Mouse (Mus musculus): ENCODE measurements around the gene Dlk2.

The Dlk2 gene

DNA sequence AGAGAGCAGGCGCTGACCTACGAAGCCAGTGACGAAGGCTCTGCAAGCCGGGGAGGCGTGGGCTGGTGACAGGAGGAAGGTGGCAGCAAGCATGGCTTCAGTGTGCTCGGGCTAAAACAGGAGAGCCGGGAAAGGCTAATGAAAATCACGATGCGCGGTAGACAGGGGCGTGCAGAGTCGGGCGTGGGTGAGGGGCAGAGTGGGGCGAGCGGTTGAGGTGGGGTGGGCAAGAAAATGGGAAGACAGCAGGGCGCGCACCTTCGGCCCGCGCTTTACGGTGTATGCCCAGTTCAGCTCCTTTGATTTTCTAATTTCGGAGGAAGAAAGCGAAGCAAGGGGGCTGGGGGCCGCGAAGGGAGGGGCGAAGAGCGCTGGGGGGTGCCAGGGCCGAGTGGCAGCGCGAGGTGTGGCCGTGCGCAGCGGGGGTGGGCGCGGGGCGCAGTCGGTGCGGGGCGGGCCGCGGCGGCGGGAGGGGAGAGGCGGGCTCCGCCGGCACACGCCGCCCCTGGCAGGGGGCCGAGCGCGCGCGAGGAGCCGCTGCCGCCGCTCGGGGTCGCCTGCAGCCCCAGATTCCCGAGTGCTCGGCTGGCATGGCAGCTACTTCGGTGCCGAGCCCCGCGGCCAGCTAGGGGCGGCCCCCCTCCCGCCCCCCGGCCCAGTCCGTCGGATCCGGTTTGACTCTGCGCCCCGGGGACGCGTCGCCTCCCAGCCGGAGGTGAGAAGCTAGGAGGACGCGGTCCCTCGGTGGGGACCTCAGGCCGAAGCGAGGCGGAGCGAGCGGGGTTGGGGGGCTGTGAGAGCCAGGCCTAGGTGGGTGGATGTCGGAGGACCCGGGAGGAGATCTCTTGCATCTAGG, at the start of gene Dlk2:
TSS of gene Dlk2 (plus strand) at position 58 of the 856 bp plus-strand sequence.
- no peak for DNase-seq (ENCODE audit: low spot score)

DNA sequence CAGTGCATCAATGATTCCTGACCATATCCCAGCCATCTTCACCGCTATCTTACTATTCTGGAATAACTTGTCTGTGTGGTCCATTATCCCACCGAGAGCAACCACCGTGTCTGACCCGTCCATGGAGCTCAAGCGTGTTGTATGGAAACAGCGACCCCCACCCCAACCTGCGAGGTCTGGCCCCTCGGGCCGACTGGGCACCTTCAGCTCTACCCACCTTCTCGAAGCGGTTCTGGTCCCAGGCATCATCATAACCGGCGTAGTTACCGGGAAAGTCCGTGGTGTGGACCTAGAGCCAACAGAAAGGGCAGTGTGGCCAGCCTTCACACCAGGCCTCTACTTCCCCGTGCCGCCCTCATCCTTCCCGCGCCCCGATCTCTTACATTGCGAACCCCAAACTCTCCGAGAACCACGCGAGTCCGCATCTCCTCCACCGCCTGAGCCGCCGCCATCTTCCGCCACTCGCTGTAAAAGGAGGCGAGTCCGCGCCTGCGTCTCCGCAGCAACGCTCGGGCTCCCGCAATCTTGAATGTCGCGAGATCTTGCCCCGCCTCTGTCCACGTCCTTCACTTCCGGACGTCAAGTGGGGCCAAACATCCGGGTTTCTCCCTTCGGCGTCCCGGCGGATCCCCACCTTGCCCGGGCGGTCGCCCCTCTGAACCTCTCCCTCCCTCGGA, 49.6 kb upstream of the Dlk2 start, which contains the start of the genes Polr1c and Yipf3:
TSS of gene Polr1c (minus strand) at position 543 of the 677 bp plus-strand sequence.
TSS of gene Yipf3 (plus strand) at position 569 of the 677 bp plus-strand sequence.
- DNase-seq (ENCODE audit: low spot score), result peak; percentile 97

DNA sequence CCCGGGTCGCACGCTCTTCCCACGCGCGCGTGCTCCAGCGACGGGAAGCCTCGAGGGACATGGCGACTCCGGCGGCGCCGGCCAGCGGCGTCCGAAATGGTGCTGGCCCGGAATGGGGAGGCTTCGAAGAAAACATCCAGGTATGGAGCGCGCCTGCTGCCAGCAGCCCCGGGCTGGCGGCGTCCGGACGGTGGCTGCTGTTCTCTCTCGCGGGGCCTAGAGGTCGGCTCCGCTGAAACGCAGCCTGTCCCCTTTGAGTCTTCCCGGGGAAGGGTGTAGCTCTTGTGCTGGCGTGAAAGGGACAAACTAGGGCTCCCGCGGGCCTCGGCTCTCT, 49.1 kb upstream of the Dlk2 start:
- DNase-seq (ENCODE audit: low spot score), result no peak

DNA sequence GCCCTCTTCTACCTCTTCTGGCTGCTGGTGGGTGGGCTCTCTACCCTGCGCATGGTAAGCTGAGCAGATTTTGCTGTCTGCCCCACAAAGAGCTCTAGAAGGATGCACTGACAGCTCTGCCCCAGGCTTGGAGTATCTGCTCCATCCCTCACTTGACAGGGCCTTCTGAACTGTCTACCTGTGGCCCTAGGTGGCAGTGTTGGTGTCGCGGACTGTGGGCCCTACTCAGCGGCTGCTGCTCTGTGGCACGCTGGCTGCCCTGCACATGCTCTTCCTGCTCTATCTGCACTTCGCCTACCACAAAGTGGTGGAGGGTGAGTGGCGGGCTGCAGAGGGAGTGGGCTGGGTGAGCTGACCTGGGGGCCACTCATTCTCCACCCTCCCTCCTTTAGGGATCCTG, 46.0 kb upstream of the Dlk2 start:
- DNase-seq (ENCODE audit: low spot score), result no peak

DNA sequence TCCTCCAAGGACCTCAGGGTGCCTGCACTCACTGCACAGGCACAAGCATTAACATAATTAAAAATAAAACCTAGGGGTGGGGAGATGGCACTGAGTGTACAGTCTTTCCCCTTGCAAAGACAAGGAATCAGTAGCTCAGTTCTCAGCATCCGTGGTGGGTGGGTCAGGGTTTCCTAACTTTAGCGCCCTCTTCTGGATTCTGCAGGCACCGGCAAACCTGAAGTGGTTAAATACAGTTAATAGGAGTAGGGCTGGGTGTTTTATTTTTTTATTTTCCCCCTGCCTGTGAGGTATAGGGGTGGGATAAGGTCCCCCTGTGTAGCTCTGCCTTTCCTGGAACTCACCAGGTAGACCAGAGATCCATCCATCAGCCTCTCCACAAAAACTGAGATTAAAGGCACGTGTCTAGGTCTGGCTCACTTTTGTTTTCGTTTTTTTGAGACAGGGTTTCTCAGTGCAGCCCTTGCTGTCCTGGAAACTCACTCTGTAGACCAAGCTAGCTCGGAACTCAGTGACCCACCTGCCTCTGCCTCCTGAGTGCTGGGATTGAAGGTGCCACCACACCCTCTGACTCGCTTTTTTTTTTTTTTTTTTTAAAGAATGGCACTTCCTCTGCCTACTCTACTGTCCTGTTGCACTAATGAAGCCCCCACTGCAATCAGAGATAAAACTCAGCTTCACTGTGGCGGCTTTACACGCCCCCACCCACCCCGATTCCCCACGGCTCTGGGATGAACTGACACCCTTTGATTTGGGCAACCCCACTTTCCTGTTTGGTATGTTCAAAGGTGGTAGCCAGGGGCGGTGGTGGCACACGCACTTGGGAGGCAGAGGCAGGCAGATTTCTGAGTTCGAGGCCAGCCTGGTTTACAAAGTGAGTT, 44.4 kb upstream of the Dlk2 start:
- no peak for DNase-seq (ENCODE audit: low spot score)

DNA sequence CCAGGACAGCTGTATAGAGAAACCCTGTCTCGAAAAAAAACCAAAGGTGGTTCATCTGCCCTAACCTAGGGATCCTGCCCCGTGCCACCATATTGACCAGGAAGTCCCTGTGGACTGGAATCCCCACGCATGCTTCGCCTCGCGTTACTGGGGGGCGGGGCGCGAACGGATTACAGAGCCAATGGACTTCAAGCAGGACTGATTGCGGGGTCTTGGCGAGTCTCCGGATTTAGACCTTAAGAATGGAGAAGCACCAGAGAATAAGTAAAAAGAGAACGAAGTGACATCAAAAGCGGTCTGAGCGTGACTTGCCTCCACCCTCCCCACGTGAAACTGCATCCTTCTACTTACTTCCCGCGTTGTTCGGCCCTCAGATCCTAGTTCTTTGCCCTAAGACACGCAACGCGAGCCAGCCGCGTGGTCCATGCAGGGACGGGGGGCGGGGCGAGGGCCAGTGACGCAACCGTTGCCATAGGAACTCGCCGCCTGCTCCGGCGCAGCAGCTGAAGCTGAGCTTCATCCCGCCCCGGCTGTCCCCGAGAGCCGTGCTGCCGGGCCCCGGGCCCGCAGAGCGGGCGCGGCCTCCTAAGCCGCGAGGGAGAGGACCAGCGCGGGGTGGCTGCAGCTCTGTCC, 43.7 kb upstream of the Dlk2 start, which contains the start of gene Lrrc73:
TSS of gene Lrrc73 (plus strand) at position 80 of the 633 bp plus-strand sequence.
- peak; percentile 88 for DNase-seq (ENCODE audit: low spot score)

DNA sequence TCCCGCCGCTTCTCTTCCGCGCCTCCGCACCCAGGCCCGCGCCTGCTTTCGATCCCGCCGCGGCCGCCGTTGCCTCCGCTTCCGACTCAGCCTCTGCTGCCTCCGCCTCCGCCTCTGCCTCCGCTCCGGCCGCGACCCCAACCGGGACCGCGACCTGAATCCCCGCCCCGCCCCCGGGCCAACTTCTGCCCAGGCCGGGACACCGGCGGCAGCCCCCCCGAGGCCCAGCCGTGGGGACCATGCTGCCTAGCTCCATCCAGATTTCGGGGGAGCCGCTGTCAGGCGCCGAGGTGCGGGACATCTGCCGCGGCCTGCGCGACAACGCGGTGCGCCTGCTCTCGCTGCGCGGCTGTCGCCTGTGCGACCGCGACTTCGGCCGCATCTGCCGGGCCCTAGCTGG, 43.1 kb upstream of the Dlk2 start:
- DNase-seq (ENCODE audit: low spot score), result no peak

DNA sequence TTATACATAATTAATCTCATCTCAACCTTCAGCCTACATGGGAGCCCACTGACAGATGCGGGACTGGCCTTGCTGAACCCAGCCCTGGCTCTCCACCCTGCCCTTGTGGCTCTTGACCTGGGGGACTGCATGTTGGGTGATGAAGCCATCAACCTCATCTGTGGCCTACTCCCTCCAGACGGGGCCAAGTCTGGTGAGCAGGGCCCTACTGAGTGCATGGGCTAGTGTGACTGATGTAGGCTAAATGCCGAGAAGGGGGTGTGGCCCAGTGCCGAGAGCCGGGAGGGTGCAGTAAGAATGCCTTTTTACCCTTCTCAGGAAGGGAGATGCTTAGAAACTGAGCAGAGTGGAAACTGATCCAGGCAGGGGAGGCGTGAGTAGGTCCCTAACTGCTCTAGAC, 42.1 kb upstream of the Dlk2 start:
- no peak for DNase-seq (ENCODE audit: low spot score)

DNA sequence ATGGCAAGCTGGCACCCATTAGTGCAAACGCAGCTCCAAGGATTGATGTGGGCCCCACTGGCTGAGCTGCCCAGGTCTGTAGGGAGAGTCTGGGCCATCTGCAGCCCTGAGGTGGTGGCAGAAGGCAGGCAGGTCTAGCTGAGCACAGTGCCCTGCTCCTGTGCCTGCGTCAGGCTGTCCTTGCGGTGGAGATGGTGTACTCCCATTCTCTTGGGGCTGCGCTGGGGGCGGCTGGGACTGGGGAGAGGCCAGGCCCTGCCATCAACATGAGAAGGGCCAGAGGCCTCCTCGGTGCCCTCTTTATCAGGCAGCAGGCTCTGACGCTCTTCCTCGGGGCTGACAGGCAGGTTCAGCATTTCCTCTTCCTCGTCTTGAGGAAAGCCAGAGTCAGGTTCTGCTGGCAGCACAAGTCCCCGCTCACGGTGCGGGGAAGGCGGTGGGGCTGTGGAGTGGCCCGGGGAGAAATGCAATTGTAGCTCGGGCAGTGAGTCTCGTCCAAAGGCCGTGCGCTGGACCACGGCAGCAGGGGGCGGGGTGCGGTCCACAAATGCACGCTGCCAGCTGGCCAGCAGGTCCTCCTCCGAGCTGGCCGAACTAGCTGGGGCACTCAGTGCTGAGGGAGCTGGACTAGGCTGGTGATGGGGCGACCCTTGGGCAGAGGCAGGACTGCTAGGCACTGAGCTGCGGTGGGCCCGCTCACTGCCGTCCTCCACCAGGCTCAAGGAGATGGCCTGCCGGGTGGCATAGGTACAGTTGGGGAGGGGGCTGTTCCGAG, 38.8 kb upstream of the Dlk2 start:
- no peak for DNase-seq (ENCODE audit: low spot score)

DNA sequence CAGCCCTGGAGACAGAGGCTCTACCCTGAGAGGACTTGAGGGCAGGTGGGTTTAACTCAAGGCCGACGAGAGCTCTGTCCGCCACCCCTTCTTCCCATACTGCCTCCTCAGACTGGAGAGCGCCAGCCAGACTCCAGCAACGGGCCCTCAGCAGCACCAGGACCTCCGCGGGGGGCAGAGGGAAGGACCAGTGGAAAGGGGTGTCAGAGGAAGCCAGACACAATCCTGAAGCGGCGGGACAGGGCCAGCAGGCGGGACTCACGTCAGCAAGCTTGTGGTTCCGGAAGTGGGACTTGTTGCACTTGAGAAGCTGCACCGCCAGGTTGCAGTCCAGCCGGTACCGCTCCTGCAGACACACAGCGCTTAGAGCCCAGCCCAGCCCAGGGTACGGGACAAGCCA, 37.5 kb upstream of the Dlk2 start:
- DNase-seq (ENCODE audit: low spot score), result no peak

DNA sequence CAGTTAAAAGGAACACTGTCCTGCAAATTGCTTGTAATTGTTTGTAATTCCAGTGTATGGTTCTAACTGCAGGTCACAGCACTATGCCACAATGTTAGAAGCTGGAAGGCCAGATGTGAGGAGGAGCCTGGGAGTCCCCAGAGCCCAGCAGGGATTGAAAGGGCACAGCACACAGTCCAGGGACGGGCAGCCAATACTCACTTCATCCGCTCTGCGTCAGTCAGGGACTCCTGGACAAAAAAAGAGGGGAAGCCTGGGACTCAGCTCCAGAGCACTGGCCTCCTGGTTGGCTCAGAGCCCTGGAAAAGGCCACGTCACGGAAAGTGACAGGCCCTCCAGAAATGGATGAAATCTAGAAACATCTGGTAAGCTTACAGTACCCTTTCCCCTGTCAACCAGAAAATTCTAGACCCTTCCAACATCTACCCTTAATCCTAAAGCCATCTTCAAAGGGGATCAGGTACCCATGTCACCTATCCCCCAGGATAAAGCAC, 35.0 kb upstream of the Dlk2 start:
- DNase-seq (ENCODE audit: low spot score), result no peak

DNA sequence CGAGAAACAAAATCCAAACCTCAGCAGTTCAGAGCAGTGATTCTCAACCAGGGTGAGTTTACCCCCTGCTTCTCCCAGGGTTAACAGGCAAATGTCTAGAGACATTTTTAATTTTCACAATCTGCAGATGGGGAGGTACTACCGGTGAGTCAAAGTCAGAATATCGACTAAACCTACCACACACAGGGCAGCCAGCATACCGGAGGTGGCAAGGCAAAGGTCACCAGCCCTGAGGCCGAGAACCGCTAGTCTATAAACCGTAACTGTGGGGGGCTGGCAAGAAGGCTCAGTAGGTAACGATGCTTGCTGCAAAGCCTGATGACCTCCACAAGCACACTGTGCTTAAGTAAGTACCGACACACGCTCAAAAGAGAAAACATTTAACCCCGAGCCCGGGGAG, 31.7 kb upstream of the Dlk2 start:
- no peak for DNase-seq (ENCODE audit: low spot score)

DNA sequence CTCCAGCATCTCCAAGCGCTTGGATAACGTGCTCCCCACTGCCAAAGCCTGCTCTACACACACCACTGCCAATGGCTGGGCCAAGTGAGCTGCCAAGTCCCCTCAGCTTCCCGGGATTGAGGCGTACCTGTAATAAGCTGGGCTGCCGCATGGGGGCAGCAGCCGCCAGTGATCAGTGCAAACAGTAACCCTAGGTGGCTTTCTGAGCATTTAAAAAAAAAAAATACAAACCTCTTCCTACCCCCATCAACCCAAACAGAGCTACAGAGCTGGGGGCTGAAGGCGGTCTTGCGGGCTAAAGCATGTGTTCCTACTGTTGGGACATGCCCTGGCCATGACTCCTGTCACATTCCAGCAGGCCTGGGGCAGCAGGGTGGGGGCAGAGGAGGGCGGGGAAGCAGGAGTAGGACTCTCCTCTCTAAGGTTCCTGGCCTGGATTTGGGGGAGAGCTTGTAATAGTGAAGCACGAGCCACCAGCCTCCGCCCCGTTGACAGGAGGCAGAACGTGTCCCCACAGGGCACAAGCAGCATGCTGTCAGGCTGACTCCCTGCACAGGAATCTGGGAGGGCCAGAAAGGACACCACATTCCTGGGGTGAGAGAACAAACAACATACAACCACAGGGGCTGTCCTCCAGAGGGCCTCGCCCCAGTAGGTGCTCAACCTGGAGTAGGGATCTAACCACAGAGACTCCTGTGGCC, 31.2 kb upstream of the Dlk2 start:
- peak; percentile 76 for DNase-seq (ENCODE audit: low spot score)

DNA sequence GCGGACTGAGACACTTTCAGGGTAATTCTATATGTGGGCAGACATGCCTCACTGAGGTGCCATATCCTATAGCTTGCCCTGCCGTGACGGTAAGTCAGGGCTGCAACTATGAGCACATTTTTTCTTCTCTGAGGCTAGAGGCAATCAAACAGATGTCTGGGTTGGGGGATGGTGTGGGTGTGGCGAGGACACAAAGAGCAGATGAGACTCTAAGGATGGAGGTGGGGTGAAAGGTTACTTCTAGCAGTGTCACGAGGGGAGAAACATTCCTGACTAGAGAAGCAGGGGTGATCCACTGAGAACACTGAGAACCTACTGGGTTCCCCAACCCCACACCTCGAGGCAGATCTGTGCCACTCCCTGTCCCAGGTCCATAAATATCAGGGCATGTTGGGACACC, 30.2 kb upstream of the Dlk2 start:
- no peak for DNase-seq (ENCODE audit: low spot score)

DNA sequence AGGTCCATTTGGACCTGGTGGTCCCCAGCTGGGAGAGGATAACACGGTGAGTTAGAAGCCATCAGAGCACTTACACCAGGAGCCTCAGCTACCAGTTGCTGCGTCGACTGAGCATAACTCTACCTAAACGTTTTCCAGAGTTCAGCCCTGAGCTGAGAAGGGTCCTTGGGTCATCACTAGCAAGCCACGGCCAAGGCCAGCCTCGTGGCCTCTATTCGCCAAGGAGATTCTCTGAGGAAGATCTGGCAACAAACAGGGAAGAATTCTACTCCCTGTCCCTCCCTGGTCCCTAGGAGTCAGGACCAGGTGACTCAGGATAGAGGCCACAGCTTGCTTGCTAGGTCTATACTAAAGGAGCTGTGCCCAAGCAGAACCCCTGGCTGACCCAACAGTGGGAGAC, 29.7 kb upstream of the Dlk2 start:
- no peak for DNase-seq (ENCODE audit: low spot score)

DNA sequence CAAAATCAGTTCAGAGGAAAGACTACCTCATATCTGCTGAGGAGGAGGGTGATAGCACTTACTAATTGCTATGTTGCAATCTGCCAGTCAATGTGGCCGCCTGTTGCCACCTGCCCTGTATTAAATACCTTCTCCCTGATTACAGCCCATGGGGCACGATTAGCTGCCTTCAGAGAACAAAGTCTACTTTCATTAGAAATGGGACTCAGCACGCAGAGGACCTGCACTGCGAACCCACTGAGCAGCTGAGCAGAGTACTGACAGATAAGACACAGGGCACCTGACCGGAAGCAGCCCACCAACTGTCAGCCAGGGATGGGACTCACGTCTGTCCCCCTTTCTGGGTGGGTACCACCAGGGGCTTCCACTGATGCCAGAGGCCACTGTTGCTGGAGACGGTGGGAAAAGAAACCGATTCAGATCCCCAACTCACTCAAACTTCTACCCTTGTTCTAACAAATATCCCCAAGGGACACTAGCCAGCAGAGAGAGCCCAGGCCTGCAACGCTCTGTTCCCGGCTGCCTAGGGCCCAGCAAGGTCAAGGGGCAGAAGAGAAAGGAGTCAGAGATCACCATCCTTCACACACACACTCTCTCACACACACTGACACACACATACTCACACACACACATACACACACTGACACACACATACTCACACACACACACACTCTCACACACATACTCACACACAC, 29.0 kb upstream of the Dlk2 start:
- no peak for DNase-seq (ENCODE audit: low spot score)

DNA sequence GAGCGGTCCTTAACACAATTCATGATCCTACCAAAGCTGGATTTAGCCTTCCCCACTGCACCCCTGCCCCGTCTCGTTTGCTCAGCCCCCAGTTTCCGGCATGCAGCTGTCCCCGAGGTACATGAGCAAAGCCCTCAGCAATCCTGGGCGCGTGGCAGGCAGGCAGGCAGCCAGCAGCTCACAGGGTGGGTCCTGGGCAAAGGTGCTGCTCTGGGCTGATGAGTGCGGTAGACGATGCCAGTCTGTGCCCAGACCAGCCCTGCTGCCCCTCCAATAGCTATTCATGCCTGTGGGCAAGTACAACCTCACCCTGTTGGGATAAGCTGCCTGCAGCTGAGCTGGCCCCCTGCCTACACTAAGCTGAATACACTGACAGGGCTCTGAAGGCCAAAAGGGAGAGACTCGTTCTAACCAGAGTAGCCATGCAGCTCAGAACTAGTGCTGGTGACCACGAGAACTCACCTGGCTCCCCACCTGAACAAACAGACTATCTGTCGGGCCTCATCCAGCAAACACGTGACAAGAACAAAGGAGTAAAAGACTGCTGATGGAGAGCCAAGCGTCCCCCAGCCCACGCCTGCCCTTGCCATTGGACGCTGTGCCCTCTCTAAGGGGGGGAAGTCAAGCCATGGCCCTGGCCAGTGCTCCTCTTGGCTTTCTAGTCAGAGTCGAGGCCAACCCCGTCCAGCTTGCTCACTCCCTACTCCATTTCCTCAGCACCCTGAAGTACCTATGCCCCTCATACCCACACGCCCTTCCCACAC, 27.3 kb upstream of the Dlk2 start:
- no peak for DNase-seq (ENCODE audit: low spot score)

DNA sequence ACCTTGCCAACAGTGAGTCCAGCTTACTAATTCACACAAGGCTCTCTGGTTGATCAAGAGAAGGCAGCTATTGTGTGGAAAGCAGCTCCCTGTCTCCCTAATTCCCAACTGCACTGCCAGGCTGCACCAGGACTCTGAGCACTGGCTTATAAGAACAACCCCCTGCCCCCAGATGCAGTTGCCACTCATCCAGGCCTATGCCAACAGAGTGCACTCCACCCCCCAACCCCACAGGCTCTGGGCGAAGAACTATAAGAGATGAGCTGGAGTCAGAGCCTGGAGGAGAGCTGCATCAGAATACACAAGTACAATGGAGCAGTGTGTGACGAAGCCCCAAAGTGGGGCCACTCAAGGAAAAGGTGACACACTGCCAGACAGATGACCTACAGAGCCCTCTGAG, 25.2 kb upstream of the Dlk2 start:
- no peak for DNase-seq (ENCODE audit: low spot score)

DNA sequence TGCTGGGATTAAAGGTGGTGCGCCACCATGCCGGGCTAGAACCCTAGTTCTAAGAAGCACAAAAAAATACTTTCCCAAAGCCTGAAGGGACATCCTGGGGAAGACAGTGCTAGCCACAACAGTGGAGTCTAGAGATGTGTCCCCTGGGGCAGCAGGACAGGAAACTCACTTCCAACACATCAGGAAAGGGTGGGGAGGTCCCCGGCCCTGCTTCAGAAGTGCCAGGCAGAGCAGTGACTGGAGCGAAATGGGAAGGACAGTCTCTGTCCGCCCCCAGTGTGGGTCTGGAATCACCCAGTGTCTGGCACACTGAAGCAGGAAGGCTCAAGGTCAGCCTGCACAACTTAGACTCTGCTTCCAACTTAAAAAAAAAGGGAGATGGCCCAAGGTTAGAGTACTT, 24.5 kb upstream of the Dlk2 start:
- DNase-seq (ENCODE audit: low spot score), result no peak
